Mouse (Mus musculus): ENCODE measurements at regions not wholly inside any gene's neighbourhood (a gene's known extent, or its start where the extent isn't known, plus 50 kb on each side); places are given as distances from the start of the nearest gene placed in this dataset.

DNA sequence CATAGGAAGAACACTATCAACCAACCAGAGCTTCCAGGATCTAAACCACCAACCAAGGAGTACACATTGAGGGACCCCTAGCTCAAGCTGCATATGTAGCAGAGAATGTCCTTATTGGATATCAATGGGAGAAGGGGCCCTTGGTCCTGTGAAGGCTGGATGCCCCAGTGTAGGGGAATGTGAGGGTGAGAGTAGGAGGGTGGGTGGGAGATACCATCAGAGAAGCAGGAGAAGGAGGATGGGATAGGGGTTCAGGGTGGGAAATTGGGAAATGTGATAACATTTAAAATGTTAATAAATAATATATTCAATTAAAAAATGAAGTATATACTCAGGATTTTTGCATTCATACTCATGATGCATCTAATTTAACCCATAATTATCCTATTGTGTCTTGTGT is 523.6 kb downstream of the Prdm13 start:
- ATAC-seq (replicated peaks in 1 of 2; ENCODE audit: insufficient read depth in 1 of 2, low FRiP score in 2 of 2, low TSS enrichment in 1 of 2, low read depth in 1 of 2, poor library complexity in 2 of 2, severe bottlenecking in 2 of 2): no peak

DNA sequence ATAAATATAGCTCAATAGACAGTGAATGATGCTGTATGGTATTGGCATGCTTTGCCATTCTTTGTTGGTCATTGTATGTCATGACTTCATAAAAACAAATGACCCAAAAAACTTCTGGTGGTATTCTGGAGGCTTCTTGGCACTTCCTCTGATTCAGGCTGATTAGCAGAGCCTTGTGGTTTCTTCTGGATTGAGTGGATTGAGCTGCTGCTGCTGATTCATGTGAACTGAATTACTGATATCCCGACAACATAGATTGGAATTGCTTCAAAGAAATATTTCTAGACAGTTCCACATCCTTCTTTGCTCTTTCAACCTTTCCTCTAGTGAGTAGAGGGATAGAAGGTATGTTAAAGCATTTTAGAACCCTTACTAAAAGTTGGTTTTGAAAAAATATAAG is 559.9 kb downstream of the Prdm13 start:
- no peak for ATAC-seq (replicated peaks in 1 of 2; ENCODE audit: insufficient read depth in 1 of 2, low FRiP score in 2 of 2, low TSS enrichment in 1 of 2, low read depth in 1 of 2, poor library complexity in 2 of 2, severe bottlenecking in 2 of 2)

DNA sequence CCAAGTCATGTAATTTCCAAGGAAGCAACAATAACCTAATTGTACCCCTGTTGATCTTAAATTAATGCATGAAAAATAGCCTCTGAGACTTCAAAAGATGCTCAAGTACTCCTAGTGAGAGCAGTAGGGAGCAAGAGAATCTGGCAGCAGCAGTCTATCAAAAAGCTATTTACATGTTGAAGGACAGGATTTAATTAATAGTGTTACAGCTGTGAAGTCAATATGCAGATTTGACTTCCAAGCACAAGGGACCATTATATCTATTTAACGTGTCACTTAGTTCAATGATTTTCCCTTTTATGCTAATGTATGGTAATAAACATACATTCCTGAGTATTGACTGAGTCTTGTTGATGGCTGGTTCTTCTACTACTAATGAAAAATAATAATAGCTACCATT is 590.0 kb downstream of the Prdm13 start:
- no peak for ATAC-seq (replicated peaks in 1 of 2; ENCODE audit: insufficient read depth in 1 of 2, low FRiP score in 2 of 2, low TSS enrichment in 1 of 2, low read depth in 1 of 2, poor library complexity in 2 of 2, severe bottlenecking in 2 of 2)

DNA sequence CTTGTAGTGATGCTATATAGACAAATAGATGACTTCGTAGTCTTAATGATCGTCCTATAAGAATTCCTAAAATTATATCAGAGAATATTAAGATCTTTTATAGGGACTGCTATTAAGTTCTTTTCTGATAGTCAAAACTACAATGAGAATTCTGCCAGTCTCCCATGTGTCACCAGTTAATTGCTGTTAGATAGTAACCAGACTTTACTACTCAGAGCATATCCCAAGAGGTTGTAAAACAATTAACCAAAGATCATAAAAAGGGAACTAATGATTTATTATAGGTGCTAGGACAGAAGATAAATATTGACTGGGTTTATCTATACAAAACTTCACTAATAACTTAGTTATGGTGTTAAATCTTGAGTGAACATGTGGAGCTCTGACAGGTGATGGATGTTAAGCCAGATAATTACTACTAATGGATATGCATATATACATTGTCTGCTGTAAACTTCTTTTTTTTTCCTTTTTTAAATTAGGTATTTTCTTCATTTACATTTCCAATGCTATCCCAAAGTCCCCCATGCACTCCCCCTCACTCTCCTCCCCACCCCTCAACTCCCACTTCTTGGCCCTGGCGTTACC is 615.5 kb downstream of the Prdm13 start:
- no peak for ATAC-seq (replicated peaks in 1 of 2; ENCODE audit: insufficient read depth in 1 of 2, low FRiP score in 2 of 2, low TSS enrichment in 1 of 2, low read depth in 1 of 2, poor library complexity in 2 of 2, severe bottlenecking in 2 of 2)

Measured in hematopoietic stem cell, adult 5-6 weeks (primary cell).